In genomic region chr1:51968994-51969393, GRCm38 (mm10) we compare ENCODE assay signal across 10 mouse cellular contexts. TPM values are rescaled to one million over a fixed set of nuclear protein-coding genes. Genes with fewer than 3 reads are reported as not detected.
DNase-seq lines count a peak whose midpoint lies in the region; TF ChIP-seq lines count a peak whose summit lies in the region.
"Had no signal": no experiment of that assay in that cellular context is flagged by ENCODE, and none has a peak within 500 bp of the region (broad histone marks: within the 10 kb centered on the region; RNA-seq: fewer than 3 reads in every experiment).

No protein-coding gene starts in this region.

- DNase-seq in cerebellum, adult 11 months: peak; percentile 14
- no peak for DNase-seq in cerebellum, adult 8-10 months
- DNase-seq in layer of hippocampus, adult 11-12 months (ENCODE audit: low spot score): peak; percentile 5
- no peak for DNase-seq in layer of hippocampus, adult 2 months (ENCODE audit: low spot score in 2 of 2)
- peak; percentile 30 for DNase-seq in brain, embryonic 18.5 days (ENCODE audit: low read depth, low spot score)
- DNase-seq in lung, postnatal 10 days: peak; percentile 43
- DNase-seq in kidney, adult 18-20 months: no peak
- no peak for DNase-seq in left cerebral cortex, adult 2 months (ENCODE audit: extremely low spot score in 1 of 2, low spot score in 2 of 2)
- DNase-seq: kidney, postnatal 36 days had no signal

- intact Hi-C loops in left cerebral cortex, adult 2 months (cut with DNase I): no loop called here

- no peak for TF ChIP-seq CTCF in layer of hippocampus, adult 2 months (conservative IDR thresholded peaks at IDR 0.05)
- no peak for TF ChIP-seq CTCF in left cerebral cortex, adult 2 months (IDR thresholded peaks at IDR 0.05)

- no peak overlapping the region for H3K4me3 ChIP-seq in layer of hippocampus, adult 2 months
- H3K4me3 ChIP-seq in left cerebral cortex, adult 2 months: no peak overlapping the region
- H3K4me3 ChIP-seq: hindbrain, embryonic 15.5 days had no signal

- H3K27ac ChIP-seq in layer of hippocampus, adult 2 months: no peak overlapping the region
- no peak overlapping the region for H3K27ac ChIP-seq in left cerebral cortex, adult 2 months
- H3K27ac ChIP-seq: hindbrain, embryonic 15.5 days had no signal

RNA-seq across cellular contexts. Expression of gene Stat4, which starts 18.0 kb away (rescaled TPM):
- total RNA-seq in layer of hippocampus, adult 2 months (2021): 1 to 10 TPM in 1 of 2 experiments, under 1 TPM in 1; 0.41 to 1.1 TPM
- total RNA-seq in left cerebral cortex, adult 2 months (2021): 1 to 10 TPM; 3.5 to 5.0 TPM

RNA-seq across cellular contexts. Expression of gene Myo1b, which starts 53.1 kb away (rescaled TPM):
- total RNA-seq in layer of hippocampus, adult 2 months (2021): 10 to 100 TPM; 16.0 to 17.4 TPM
- total RNA-seq in left cerebral cortex, adult 2 months (2021): 10 to 100 TPM; 35.6 to 37.0 TPM

Comparison
In these comparisons a context has a peak if more than half of its experiments do, and no peak if none do; other contexts are left out.
1. DNase-seq: peak in cerebellum, adult 11 months (single experiment), layer of hippocampus, adult 11-12 months (single experiment), brain, embryonic 18.5 days (single experiment) and lung, postnatal 10 days (single experiment); none in cerebellum, adult 8-10 months (single experiment), layer of hippocampus, adult 2 months (0 of 2), kidney, adult 18-20 months (single experiment) and left cerebral cortex, adult 2 months (0 of 2).